Mouse (Mus musculus): ENCODE results near the gene Glod4.

The Glod4 gene

DNA sequence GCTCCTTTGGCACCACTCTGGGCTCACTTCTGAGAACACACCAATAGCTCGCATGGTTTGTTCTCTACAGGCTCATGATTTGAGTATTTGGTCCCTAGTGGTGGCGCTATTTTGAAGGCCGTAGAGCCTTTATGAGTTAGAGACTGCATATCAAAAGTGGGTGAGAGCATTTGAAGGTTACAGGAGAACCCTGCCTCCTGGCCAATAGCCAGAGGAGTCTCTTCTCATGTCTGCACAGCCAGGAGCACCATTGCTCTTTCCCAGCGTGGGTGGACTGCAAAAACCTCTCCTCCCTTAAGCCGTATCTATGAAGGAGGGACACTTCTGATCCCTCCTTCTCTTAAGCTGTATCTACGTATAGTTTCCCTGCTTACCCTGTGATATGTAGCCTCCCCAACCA is 166.2 kb downstream of the Glod4 start:
- DNase-seq, result no peak

DNA sequence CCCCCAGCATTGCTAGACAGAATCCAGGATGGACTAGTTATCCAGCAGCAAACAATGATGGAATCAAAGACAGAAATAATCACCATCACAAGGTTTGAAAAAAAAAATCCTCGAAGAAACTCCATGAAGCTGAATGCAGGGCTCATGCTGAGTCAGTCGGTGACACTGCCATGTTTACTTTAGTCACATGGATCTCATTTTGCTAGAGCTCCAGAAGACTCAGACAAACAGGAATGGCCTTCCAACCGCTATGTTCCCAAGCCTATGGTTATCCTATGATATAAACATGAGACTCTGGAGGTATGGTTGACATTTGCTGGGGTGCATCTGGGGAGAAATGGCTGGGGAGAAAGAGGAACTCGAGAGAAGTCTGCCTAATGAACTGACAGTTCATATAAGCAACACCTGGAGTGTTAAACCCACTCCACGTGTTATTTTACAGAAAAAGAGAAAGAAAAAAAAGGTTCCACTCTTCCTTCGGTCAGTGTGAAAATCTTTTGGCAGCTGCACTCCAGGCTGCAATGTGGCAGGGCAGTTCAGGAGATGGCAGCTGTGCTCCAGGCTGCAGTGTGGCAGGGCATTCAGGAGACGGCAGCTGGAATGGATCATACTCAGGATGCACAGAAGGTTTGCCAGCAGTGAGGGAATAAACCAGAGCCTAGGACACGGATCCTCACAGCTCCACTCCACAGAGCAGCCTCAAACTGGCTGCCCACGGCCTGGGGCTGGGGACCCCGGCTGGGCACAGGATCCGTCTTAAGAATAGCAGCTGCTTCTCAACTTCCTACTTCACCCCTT is 169.0 kb downstream of the Glod4 start:
- DNase-seq, result no peak

Data from thymus, adult 18-20 months (tissue).